Mouse (Mus musculus) cerebellum, postnatal 25 days (tissue): ENCODE measurements around the gene Hvcn1.

Experiments
- DNase-seq, 2 experiments: peaks; one replicate each; pipeline ENCODE4 v3.0.0; 2021; ENCODE audit warnings: mixed read lengths in 2 of 2

Gene Hvcn1

GRCm38 (mm10) chr5:122274785-122275184, 68.2 kb downstream of the Hvcn1 start:
- DNase-seq, result no peak

DNA sequence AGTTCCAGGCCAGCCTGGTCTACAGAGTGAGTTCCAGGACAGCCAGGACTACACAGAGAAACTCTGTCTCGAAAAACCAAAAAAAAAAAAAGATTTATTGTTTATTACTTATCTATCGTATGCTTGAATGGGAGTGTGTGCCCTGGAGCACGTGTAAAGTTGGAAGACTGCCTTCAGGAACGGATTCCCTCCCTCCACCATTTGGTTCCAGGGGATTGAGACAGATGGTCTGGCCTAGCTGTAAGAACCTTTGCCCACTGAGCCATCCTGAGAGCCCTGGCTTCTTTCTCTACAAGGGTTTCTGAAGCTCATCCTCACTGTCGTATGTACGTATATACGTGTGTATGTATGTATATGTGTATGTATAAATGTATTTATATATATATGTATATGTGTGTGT, 72.3 kb downstream of the Hvcn1 start:
- peak; percentile 70 to 79 for DNase-seq

DNA sequence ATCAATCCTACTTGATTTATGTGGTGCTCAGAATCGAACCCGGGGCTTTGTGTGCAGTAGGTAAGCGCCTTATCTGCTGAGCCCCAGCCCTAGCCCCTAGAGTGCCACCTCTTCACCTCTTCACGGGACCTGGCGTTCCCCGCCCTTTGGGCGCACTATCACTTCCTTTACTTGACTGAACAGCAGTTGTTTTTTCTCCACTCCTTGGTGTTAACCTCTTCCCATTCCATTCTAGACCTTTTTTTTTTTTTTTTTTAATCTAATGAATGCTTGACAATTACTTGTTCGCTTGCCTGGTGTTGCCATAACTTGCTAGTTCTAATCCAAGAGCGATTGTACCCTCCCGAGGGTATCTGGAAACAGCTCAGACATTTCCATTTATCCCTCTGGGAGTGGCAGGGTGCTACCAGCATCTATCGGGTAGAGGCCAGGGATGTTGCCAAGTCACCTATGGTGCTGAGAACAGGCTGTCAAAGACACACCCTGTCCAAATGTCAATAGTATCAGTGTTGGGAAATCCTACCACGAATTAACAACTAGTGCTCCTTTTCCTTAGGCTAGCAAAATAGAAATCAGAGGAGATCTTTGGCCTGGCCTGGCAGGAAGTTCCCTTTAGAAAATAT, 73.3 kb downstream of the Hvcn1 start:
- DNase-seq, result peak; percentile 55 to 62

DNA sequence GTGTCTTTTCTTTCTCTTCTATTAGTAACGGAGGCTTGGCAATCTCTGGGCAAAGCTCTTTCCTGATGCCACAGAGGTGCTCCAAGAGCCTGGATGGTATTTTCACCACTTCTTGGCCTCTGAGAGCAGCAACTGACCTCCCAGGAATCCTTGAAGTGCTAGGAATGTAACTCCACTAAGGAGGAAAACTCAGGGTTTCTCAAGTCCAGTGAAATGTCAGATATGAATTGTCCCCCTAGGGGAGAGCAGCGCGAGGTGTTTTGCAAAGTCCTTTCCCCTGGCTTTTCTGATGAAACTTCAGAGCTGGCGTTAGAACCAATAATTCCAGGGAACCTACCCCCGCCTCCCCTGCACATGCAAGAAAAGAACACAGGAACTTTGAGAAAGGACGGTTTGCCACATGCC, 73.8 kb downstream of the Hvcn1 start:
- DNase-seq, result no peak

DNA sequence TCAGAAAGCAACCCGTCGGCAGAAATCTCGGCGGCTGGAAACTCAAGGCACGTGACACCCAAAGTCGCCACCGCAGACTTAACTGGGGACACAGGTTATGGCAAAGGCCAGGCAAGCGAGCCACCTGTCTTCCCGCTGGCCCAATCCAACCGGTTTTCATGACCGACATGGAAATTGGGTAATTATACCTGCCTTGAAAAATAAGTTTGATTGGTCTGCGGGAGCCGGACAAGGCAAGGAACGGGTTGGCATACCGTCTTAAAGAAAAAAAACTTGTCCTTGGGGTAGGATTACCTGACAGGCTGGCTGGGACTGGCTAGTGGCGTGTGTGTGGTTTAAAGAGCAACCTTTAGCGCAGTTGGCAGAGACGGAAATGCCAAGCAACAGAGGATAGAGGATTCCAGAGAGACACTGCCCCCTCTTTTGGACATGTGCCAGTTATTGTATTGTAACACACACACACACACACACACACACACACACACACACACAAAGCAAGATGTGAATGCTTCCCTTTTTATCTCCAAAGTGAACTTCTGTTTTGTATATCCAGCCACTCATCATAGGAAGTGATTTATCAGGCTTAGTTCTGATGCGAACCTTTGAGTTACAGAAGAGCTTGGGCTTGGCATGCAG, 74.3 kb downstream of the Hvcn1 start:
- DNase-seq, result peak; percentile 45 to 55

GRCm38 (mm10) chr5:122283828-122284182, 77.2 kb downstream of the Hvcn1 start:
- no peak for DNase-seq

DNA sequence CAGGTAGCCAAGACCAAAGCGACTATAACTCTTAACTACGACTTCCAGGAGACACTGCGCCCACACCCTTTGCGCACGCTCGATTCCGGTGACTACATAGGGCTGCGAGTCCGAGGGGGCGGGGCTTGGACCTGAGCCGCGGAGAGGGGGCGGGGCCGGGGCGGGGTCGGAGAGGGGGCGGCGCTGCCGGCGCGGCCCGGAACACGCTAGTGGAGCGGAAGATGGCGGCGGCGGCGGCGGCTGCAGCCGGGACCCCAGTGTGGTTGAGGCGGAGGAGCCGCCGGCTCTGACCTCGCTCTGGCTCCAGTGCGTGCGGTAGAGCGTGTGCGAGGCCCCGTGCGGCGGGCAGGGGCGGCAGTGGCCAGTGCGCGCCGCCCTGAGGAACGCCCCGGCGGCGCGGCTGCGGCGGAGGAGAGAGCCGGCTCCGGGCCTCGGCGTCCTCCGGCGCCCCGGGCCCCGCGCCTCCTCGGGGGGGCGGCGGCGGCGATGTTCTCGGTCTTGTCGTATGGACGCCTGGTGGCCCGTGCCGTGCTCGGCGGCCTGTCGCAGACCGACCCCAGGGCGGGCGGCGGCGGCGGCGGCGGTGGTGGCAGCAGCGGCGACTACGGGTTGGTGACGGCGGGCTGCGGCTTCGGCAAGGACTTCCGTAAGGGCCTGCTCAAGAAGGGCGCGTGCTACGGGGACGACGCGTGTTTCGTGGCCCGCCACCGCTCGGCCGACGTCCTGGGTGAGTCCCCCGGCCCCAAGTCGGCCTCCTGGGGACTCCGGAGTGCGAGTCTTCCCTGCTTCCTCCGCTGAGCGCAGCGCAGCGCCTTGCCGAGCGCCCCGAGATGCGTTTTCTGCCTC, 77.8 kb downstream of the Hvcn1 start, which contains the start of gene Pptc7:
Gene Pptc7, plus strand, starts transcription at position 183 of the 846 bp plus-strand sequence.
- peak; percentile 93 to 98 for DNase-seq

DNA sequence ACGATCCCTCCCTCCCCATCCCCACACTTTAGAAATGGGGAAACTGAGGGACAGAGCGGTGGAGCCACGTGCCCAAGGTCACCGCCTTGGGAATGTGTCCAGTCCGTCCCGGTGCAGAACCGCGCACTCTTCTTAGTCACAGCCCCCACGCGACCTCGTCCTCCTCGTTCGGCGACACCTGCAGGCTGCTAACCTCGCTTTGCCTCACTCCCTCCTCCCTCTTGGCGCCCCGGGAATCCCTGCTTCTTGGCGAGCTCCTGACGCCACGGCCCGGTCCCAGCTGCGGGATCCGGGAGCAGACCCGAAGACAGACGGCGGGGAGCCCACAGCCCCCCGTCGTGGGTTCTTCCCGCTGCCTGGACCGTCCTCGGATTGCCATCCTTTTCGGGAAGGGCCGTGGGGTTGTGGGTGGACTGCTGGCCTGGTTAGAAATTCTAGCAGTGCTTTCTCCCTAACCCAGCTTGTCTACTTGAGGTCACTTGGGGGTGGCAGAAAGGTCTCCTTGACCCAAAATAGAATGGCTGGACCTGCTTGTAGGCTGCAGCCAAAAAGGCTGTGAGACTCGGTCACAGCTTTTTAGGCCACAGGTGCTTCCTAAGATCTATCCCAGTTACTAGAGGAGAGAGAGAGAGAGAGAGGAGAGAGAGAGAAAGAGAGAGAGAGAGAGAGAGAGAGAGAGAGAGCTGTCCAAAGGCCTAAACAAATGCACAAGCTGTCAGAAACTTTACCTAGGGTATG, 78.6 kb downstream of the Hvcn1 start:
- peak; percentile 75 to 80 for DNase-seq

- DNase-seq, result no peak
Measured at GRCm38 (mm10) chr5:122285767-122286150, 79.2 kb downstream of the Hvcn1 start.

GRCm38 (mm10) chr5:122286191-122286590, 79.6 kb downstream of the Hvcn1 start:
- DNase-seq, result no peak

- no peak for DNase-seq
Measured at GRCm38 (mm10) chr5:122287026-122287425, 80.4 kb downstream of the Hvcn1 start.

GRCm38 (mm10) chr5:122288147-122288811, 81.7 kb downstream of the Hvcn1 start:
- DNase-seq, result no peak

DNA sequence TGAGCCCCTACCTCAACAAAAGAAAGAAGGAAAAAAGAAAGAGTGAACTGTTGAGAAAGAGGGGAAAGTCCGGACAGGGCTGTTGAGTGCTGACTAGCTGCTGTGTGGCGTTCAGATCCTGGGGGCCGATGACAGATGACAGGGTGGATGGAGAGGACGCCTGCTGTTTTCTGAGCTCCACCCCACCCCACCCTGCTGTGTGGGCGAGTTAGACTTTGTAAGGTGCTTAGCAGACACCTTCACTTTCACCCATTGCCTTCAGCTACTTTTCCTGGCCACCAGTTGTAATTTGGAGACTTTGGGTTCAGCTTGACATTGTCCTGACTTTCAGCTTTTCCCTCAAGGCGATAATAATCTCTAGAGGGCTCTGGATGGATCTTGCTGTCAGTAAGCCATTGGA, 84.5 kb downstream of the Hvcn1 start:
- DNase-seq, result no peak
